Mouse (Mus musculus): ENCODE measurements around the gene Myo15b. TPM values are rescaled to one million over a fixed set of nuclear protein-coding genes. Genes with fewer than 3 reads are reported as not detected.
A peak's percentile ranks its signal among the peaks of the same experiment; 100 is the strongest.

The Myo15b gene
- 0.16 and 0.31 TPM in 2 replicates for polyA plus RNA-seq (2015; fragmentation: Nextera tagmentation; extraction: Ambion mirVana)

GRCm38 (mm10) chr11:115858354-115858753, at the start of gene Myo15b:
Myo15b (plus strand) TSS chr11:115858406.
- no peak for ATAC-seq
- Histone ChIP-seq H3K9me3 (ENCODE audit: control insufficient read depth, low read length) (no peaks in the 10 kb centered on the region), H3K4me1 (ENCODE audit: control insufficient read depth, insufficient read depth, low read depth, low read length) (peaks cover 7% of the 10 kb centered on the region), H3K27me3 (replicated peaks; ENCODE audit: control insufficient read depth, insufficient read depth, low read length) (peaks cover 42% of the 10 kb centered on the region), H3K4me2 (ENCODE audit: low read length) (peak within 1 kb of the TSS; percentile 44), H3K9ac (ENCODE audit: low read depth, low read length) (peak within 1 kb of the TSS; percentile 52; the same call in 1 of the 2 replicates), H3K36me3 (ENCODE audit: control insufficient read depth, insufficient read depth, low read length) (no peaks in the 10 kb centered on the region), H3K4me3 (ENCODE audit: low read length) (peak within 1 kb of the TSS; percentile 29), H3K27ac (ENCODE audit: low read depth, low read length) (no peak within 1 kb of the TSS)
- WGBS = 10% methylated on average over 27 of the region's 27 CpGs

GRCm38 (mm10) chr11:115808696-115809310, 49.4 kb upstream of the Myo15b start:
- 0 out of 2 replicates have a peak overlapping the region, but pooled peaks have one; percentile 40 for H3K9ac ChIP-seq (ENCODE audit: low read depth, low read length)
- H3K36me3 ChIP-seq (ENCODE audit: control insufficient read depth, insufficient read depth, low read length) = peaks cover 3% of the 10 kb centered on the region; the same call in 1 of the 2 replicates
- no peak overlapping the region for H3K4me3 ChIP-seq (ENCODE audit: low read length)
- H3K9me3 ChIP-seq (ENCODE audit: control insufficient read depth, low read length) = no peaks in the 10 kb centered on the region
- peak overlapping the region; percentile 98 for H3K4me2 ChIP-seq (ENCODE audit: low read length)
- ATAC-seq = peak; percentile 7; the same call in 1 of the 2 replicates
- 35% methylated on average over 9 of the region's 10 CpGs for WGBS
- H3K27me3 ChIP-seq (replicated peaks; ENCODE audit: control insufficient read depth, insufficient read depth, low read length) = no peaks in the 10 kb centered on the region
- H3K27ac ChIP-seq (ENCODE audit: low read depth, low read length) = peak overlapping the region; percentile 76
- H3K4me1 ChIP-seq (ENCODE audit: control insufficient read depth, insufficient read depth, low read depth, low read length) = peaks cover 40% of the 10 kb centered on the region

DNA sequence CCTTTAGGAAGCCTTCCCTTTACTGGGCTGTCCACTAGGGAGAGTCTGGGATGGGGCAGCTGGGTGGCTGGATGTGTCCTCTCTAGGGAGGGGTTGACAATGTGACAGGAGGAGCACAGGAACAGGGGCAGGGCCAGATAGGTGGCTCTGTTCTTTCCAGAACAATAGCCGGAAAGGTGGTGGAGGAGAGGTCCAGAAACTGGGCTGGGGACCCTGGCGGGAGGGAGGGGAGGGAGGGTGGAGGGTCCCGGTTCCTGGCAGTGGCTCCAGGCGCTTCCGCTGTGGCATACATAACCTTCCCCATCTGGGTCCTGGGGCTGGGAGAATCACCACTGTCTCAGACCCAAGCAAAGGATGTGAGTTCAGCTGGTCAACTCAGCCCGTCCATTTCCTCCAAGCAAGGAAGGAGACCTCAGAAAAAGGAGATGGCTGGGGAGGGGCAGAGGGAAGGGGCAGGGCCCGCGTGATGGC, 48.9 kb upstream of the Myo15b start:
- Histone ChIP-seq H3K27ac (ENCODE audit: low read depth, low read length) (peak overlapping the region; percentile 66), H3K27me3 (replicated peaks; ENCODE audit: control insufficient read depth, insufficient read depth, low read length) (no peaks in the 10 kb centered on the region), H3K9ac (ENCODE audit: low read depth, low read length) (no peak overlapping the region; the same call in 1 of the 2 replicates), H3K36me3 (ENCODE audit: control insufficient read depth, insufficient read depth, low read length) (peaks cover 2% of the 10 kb centered on the region; the same call in 1 of the 2 replicates), H3K4me3 (ENCODE audit: low read length) (peak overlapping the region; percentile 6; the same call in 1 of the 2 replicates), H3K4me2 (ENCODE audit: low read length) (peak overlapping the region; percentile 98), H3K4me1 (ENCODE audit: control insufficient read depth, insufficient read depth, low read depth, low read length) (peaks cover 44% of the 10 kb centered on the region), H3K9me3 (ENCODE audit: control insufficient read depth, low read length) (no peaks in the 10 kb centered on the region)
- no peak for ATAC-seq
- WGBS = 52% methylated on average over 8 of the region's 8 CpGs

- 69% methylated on average over 14 of the region's 14 CpGs for WGBS
- H3K4me3 ChIP-seq (ENCODE audit: low read length) = peak overlapping the region; percentile 91
These were observed 47.8 kb upstream of the Myo15b start for GRCm38 (mm10) chr11:115810377-115810776.

GRCm38 (mm10) chr11:115811381-115812093, 46.7 kb upstream of the Myo15b start:
- Histone ChIP-seq H3K4me2 (ENCODE audit: low read length) (peak overlapping the region; percentile 98), H3K4me3 (ENCODE audit: low read length) (peak overlapping the region; percentile 91), H3K4me1 (ENCODE audit: control insufficient read depth, insufficient read depth, low read depth, low read length) (peaks cover 56% of the 10 kb centered on the region), H3K9me3 (ENCODE audit: control insufficient read depth, low read length) (no peaks in the 10 kb centered on the region), H3K27me3 (replicated peaks; ENCODE audit: control insufficient read depth, insufficient read depth, low read length) (no peaks in the 10 kb centered on the region), H3K27ac (ENCODE audit: low read depth, low read length) (peak overlapping the region; percentile 44), H3K9ac (ENCODE audit: low read depth, low read length) (peak overlapping the region; percentile 63; the same call in 1 of the 2 replicates), H3K36me3 (ENCODE audit: control insufficient read depth, insufficient read depth, low read length) (no peaks in the 10 kb centered on the region)
- 74% methylated on average over 20 of the region's 20 CpGs for WGBS
- ATAC-seq = no peak

More at GRCm38 (mm10) chr11:115810377-115810776, 47.8 kb upstream of the Myo15b start:
- Histone ChIP-seq H3K4me1 (ENCODE audit: control insufficient read depth, insufficient read depth, low read depth, low read length) (peaks cover 48% of the 10 kb centered on the region), H3K27ac (ENCODE audit: low read depth, low read length) (0 out of 2 replicates have a peak overlapping the region, but pooled peaks have one; percentile 39), H3K4me2 (ENCODE audit: low read length) (peak overlapping the region; percentile 98), H3K9ac (ENCODE audit: low read depth, low read length) (no peak overlapping the region), H3K36me3 (ENCODE audit: control insufficient read depth, insufficient read depth, low read length) (no peaks in the 10 kb centered on the region), H3K27me3 (replicated peaks; ENCODE audit: control insufficient read depth, insufficient read depth, low read length) (no peaks in the 10 kb centered on the region), H3K9me3 (ENCODE audit: control insufficient read depth, low read length) (no peaks in the 10 kb centered on the region)
- no peak for ATAC-seq

GRCm38 (mm10) chr11:115812095-115812494, 46.1 kb upstream of the Myo15b start:
- Histone ChIP-seq H3K4me1 (ENCODE audit: control insufficient read depth, insufficient read depth, low read depth, low read length) (peaks cover 54% of the 10 kb centered on the region), H3K9me3 (ENCODE audit: control insufficient read depth, low read length) (no peaks in the 10 kb centered on the region), H3K27ac (ENCODE audit: low read depth, low read length) (peak overlapping the region; percentile 44), H3K36me3 (ENCODE audit: control insufficient read depth, insufficient read depth, low read length) (no peaks in the 10 kb centered on the region), H3K9ac (ENCODE audit: low read depth, low read length) (peak overlapping the region; percentile 63), H3K27me3 (replicated peaks; ENCODE audit: control insufficient read depth, insufficient read depth, low read length) (no peaks in the 10 kb centered on the region), H3K4me2 (ENCODE audit: low read length) (peak overlapping the region; percentile 98), H3K4me3 (ENCODE audit: low read length) (peak overlapping the region; percentile 91)
- no peak for ATAC-seq
- 20% methylated on average over 7 of the region's 7 CpGs for WGBS

DNA sequence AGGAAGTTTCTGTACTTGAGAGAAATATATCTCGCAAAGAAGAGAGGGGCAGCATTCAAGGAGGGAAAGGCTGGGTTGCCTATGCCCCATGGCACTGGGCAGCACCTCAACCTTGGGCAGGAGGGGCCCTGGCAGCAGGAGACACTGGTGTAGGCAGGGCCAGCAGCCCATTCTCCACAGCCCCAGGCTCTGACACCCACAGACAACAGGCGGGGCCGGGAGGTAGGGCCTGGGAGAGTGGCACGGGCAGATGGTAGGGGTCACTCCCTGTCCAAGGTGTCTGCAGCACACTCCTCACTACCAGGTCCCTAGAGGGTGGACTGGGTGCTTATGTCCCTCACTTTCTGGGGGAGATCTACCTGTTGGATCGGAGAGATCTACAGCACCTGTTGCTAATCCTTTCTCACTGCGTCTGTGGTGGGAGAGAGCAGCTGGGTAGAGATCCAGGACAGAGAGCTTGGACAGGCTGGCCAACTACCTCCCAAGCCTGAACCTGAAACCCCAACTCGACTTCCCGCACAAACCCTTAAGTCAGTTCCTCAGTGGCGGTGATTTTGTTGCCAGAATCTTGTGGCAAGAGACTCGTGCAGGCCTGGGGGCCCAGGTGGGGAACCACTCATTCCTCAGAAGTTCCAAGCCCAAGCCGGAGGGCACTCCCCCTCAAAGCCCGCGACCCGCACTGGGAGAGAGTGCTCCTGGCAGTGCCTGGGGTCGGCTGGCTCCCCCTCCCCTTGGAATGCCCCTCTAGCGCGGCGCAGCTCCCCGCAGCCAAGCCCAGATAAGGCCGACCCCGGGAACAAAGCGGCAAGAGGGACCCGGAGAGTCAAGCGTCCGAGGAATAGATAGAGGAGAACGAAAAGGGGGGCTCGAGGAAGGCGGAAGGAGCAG, 45.4 kb upstream of the Myo15b start:
- no peaks in the 10 kb centered on the region for H3K36me3 ChIP-seq (ENCODE audit: control insufficient read depth, insufficient read depth, low read length)
- peak overlapping the region; percentile 98 for H3K4me2 ChIP-seq (ENCODE audit: low read length)
- H3K4me1 ChIP-seq (ENCODE audit: control insufficient read depth, insufficient read depth, low read depth, low read length) = peaks cover 53% of the 10 kb centered on the region
- 2% methylated on average over 25 of the region's 28 CpGs for WGBS
- H3K4me3 ChIP-seq (ENCODE audit: low read length) = peak overlapping the region; percentile 91
- H3K27ac ChIP-seq (ENCODE audit: low read depth, low read length) = peak overlapping the region; percentile 53
- peak; percentile 3; the same call in 1 of the 2 replicates for ATAC-seq
- peak overlapping the region; percentile 63 for H3K9ac ChIP-seq (ENCODE audit: low read depth, low read length)
- no peaks in the 10 kb centered on the region for H3K27me3 ChIP-seq (replicated peaks; ENCODE audit: control insufficient read depth, insufficient read depth, low read length)
- no peaks in the 10 kb centered on the region for H3K9me3 ChIP-seq (ENCODE audit: control insufficient read depth, low read length)

- Histone ChIP-seq H3K4me3 (ENCODE audit: low read length) (peak within 1 kb of the TSS; percentile 91), H3K4me2 (ENCODE audit: low read length) (peak within 1 kb of the TSS; percentile 98), H3K27ac (ENCODE audit: low read depth, low read length) (peak within 1 kb of the TSS; percentile 78), H3K4me1 (ENCODE audit: control insufficient read depth, insufficient read depth, low read depth, low read length) (peaks cover 44% of the 10 kb centered on the region), H3K9ac (ENCODE audit: low read depth, low read length) (peak within 1 kb of the TSS; percentile 92), H3K9me3 (ENCODE audit: control insufficient read depth, low read length) (no peaks in the 10 kb centered on the region), H3K27me3 (replicated peaks; ENCODE audit: control insufficient read depth, insufficient read depth, low read length) (no peaks in the 10 kb centered on the region), H3K36me3 (ENCODE audit: control insufficient read depth, insufficient read depth, low read length) (no peaks in the 10 kb centered on the region)
- under 1% methylated on average over 40 of the region's 44 CpGs for WGBS
- ATAC-seq = peak; percentile 87
These were observed 44.5 kb upstream of the Myo15b start, which contains the start of gene Caskin2 for GRCm38 (mm10) chr11:115813507-115814296. Caskin2 (minus strand) TSS chr11:115813639.

Data from hindbrain, embryonic 16.5 days (tissue).